8 mouse cellular contexts compared by ENCODE assay signal in genomic region chr13:38634800-38635269, GRCm38 (mm10). TPM values are rescaled to one million over a fixed set of nuclear protein-coding genes. Genes with fewer than 3 reads are reported as not detected.
DNase-seq lines count a peak whose midpoint lies in the region; ATAC-seq and TF ChIP-seq lines count a peak whose summit lies in the region.

TSS of gene Bloc1s5 (minus strand) at chr13:38635109.

- peak; percentile 98 for DNase-seq in ZHBTc4 (ENCODE audit: low read depth, low spot score)
- DNase-seq in gastrocnemius, adult 2 months, result peak; percentile 96
- peak; percentile 91 for DNase-seq in hindlimb bud, embryonic 11.5 days (ENCODE audit: extremely low spot score, low read depth, low spot score)
- peak; percentile 94 to 95 for DNase-seq in left cerebral cortex, adult 8-10 months (ENCODE audit: low spot score in 2 of 2)
- DNase-seq in right cerebral cortex, postnatal 10 days (ENCODE audit: low spot score in 2 of 2), result peak; percentile 98 to 99
- peak; percentile 96 for DNase-seq in urinary bladder, postnatal 25 days (ENCODE audit: low spot score)

- H3K4me3 ChIP-seq in gastrocnemius, adult 2 months, result peak within 1 kb of the TSS; percentile 85
- peak within 1 kb of the TSS; percentile 93 for H3K4me3 ChIP-seq in megakaryocyte, embryonic 14.5 days (replicated peaks)

- H3K27me3 ChIP-seq in megakaryocyte, embryonic 14.5 days (replicated peaks), result no peaks in the 10 kb centered on the region

- TF ChIP-seq CTCF in gastrocnemius, adult 2 months (IDR thresholded peaks at IDR 0.05), result no peak

- H3K27ac ChIP-seq in gastrocnemius, adult 2 months, result peak within 1 kb of the TSS; percentile 92

- H3K36me3 ChIP-seq in megakaryocyte, embryonic 14.5 days (replicated peaks; ENCODE audit: low read length), result peaks cover 8% of the 10 kb centered on the region

- intact Hi-C loops in gastrocnemius, adult 2 months (cut with DNase I), result loop anchor here (10.0 kb wide), 1 partner anchor 430 kb away; the partner anchor contains the start of gene Snrnp48

- ATAC-seq in common myeloid progenitor, adult 5-6 weeks (replicated peaks; ENCODE audit: low read depth, poor library complexity, severe bottlenecking), result peak; percentile 89

- H3K9me3 ChIP-seq in megakaryocyte, embryonic 14.5 days, result no peaks in the 10 kb centered on the region

- H3K4me1 ChIP-seq in megakaryocyte, embryonic 14.5 days, result peaks cover 15% of the 10 kb centered on the region

RNA-seq across cellular contexts. Expression of gene Bloc1s5, which starts in this region (rescaled TPM):
- total RNA-seq in common myeloid progenitor, adult 5-6 weeks (2017), result 7.8 and 15.6 TPM in 2 replicates
- total RNA-seq in gastrocnemius, adult 2 months (2021), result 1 to 10 TPM; 4.9 to 5.4 TPM
- total RNA-seq in left cerebral cortex, adult 8-10 months (2022), result 10 to 100 TPM; 10.4 to 13.1 (median 11.9) TPM
- 6.2 TPM in 1 of 2 replicates, not detected in the other for polyA plus RNA-seq in megakaryocyte, embryonic 14.5 days (2012; ENCODE audit: insufficient read depth, low replicate concordance)

Comparison
In these comparisons a context has a peak if more than half of its experiments do, and no peak if none do; other contexts are left out.
1. Peak in every context shown above with its lines: DNase-seq, ATAC-seq, H3K4me3 ChIP-seq and H3K27ac ChIP-seq.